Mouse (Mus musculus) spleen, postnatal 36 days (tissue): Measurements from ENCODE around the gene Cpsf3.
A peak's percentile ranks its signal among the peaks of the same experiment; 100 is the strongest.

Experiments used
- DNase-seq, 2 experiments: peaks; one replicate each; pipeline ENCODE4 v3.0.0; 2022; ENCODE audit warnings: low spot score in 2 of 2, mixed read lengths in 1 of 2

Cpsf3 gene

DNA sequence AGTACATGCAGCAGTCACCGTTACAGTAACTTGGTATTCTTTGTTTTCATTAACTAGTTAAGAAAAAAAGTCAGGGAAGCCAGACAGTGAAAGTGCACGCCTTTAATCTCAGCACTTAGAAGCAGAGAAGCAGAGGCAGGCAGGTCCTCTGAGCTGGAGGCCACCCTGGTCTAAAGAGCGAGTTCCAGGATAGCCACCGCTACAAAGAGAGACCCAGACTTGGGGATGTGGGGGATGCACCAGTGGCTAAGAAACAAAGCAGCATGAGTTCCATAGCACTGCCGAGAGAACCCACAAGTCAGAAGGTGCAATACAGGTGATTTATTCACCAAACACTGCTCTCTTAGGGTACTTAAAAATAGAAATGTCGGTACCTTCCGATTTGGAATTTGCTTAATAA lies 47.8 kb downstream of the Cpsf3 start:
- no peak for DNase-seq

DNA sequence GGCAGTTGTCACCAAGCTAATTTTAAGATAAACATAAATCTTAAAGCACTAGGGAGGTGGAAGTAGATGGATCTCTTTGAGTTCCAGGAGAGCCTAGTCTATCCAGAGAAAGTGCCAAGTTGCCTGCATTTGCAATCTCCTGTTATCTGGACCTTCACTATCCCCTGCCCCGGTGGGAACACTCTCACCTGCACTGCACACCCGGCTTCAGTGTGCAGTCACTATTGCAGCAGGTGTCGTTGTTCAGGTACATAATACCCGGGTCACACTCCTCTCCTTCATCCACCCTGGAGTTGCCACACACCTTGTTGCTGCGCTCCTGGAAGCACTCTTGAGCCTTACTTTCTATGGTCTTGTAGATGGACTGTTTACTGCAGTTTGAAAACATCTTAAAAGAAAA lies 48.6 kb downstream of the Cpsf3 start:
- no peak for DNase-seq

DNA sequence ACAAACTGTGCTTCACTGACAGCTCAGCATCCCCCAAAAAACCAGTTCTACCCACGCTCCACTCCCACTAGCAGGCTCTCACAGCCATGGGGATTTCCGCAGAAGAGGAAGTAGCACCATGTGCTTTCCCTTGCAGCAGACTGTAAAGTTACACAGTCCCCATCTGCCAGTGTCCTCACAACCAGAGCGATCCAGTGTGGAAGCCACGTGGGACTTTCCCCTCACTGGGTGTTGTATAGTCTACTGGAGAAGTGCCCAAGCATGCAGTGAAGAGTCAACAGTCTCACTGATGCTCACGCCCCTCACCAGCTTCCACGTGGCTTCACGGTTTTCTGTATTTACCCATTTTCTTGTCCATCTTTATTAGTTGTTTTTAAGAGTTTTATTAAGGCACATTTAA lies 50.7 kb downstream of the Cpsf3 start:
- peak; percentile 86 to 89 for DNase-seq

DNA sequence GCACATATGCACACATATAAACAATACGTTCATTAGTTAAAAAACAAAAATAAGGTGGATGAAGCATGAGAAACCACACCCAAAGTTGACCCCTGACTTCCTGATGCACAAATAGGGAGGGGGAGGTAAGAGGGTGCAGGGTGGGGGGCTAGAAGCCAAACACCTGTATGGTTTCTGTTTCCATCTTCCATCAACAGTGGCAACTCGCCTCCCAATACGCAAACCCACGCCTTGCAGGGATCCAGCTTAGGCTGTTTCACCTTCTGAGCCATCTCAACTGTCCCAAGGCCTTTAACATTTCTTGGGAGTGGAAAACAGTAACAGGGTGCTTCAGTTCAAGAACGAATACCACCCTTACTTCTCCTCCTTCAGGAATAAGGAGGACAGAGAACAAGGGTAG lies 52.0 kb downstream of the Cpsf3 start:
- no peak for DNase-seq

DNA sequence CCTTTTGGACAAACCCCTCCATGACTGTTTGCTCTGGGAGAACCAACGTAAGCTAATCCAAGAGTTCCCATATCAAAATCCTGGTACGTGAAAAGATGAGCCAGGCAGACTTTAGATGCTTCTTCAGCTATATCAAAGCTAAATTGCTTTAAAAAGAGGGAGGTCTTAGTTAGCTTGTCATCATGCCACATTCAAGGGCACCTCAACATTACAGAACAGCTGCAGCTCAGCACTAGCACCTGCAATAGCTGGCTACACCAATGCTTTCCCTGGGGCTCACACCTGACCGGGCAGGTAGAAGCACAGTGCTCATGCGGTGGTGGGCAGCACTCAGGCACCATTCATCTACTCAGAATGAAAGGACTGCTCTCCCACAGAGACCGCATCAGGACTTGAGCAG lies 55.5 kb downstream of the Cpsf3 start:
- no peak for DNase-seq

DNA sequence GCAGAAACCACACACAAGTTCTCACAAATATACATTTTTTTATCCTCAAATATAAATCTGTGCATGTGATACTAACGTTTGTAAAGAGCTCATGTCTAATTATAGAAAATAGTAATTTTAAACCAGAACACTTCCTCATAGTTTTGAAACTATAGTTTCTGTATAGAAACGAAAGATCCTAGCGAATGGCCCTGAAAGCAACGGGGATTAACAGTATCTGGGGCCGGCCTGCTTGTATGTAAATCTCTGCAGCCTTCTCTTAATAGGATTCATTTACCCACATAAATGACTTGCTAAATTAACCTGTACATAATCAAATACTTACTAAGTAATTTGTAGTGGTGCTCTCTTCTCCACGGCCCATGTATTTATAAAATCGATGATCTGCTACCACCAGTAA lies 61.8 kb downstream of the Cpsf3 start:
- DNase-seq = no peak

DNA sequence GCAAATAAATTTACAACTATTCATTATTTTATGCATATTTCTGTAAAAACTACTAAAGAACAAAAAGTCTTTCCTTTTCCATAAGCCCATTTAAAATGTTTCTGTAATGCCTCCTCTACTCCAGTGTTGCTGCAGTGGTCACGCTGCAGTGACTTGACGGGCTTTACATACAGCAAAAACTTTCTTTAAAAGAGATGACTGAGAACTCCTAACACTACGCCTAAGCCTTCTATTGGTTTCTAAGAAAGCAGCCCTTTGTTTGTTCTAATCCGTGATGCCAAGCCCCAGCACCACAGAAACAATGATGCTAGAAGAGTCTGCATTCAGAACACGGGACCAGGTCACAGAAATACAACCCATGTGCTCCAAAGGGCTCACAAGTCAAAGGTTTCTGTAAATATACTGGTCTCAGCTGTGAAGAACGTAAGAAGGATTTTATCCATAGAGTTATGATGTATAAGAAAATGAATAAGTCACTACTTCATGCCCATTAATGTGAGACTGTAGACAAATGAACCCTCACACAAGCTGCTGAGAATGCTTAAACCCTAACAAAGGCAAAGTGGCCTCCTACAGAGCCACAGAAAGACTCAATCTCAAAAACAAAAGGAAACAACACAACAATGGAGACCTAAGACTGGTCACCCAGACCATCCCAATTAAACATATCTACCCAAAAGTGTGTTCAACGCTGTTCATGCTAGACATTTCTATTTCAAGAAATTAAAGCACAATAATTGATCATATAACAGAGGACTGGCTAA lies 65.1 kb downstream of the Cpsf3 start:
- DNase-seq = no peak

DNA sequence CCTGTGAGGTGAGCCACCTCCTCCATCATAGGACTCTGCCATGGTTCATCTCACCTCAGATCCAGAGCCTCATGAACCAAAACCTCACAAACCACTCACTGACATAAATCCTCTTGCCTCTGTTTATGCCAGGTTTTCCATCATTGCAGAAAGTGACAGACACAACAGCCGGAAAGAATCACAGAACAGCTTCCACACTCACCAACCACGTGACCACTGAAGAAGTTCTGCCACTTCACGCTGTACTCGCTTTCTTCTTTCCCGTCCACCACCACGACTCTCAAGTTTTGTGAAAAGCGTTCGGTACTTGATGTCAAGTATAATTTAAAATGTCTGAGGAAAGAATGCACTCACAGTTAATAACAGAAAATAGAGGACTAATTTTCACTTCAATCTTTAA lies 68.5 kb downstream of the Cpsf3 start:
- no peak for DNase-seq

DNA sequence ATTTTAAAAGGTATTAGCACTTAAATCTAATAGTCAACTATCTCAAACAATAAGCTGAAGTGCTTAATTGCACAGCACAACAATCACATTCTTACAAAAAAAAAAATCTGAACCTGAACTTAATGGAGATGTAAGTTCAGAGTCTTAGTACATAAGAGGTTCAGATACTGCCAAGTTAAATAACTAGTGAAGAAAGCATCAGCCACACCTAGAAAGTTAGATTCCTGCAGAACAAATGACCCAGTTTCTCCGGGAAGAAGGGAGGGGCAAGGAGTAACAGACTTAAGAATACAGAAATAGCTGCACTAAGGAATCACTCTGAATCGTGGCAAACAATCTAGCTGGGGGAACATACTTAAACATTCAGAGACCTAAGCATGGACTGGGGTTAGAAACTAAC lies 77.5 kb downstream of the Cpsf3 start:
- no peak for DNase-seq

DNA sequence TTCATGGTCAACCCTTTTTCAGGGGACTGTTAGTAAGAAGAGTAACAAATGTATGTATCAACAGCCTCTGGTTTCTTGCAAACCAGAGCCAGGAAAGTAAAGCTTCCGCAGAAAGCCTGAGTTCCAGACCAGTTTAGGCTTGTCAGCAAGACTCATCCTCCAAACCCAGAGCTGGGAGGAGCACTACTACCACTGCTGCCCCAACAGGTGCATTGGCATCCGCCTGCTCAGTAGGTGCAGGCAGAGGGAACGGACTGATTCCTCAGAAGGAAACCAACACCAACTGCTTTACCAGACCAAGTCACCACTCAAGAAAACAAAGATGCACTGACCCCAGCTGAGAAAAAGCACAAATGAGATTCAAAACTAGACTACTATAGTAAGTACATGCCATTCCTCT lies 78.0 kb downstream of the Cpsf3 start:
- DNase-seq = no peak
